In genomic region chr1:172027809-172028102, GRCm38 (mm10) we compare ENCODE assay signal across 10 mouse cellular contexts. TPM values are rescaled to one million over a fixed set of nuclear protein-coding genes. Genes with fewer than 3 reads are reported as not detected.
DNase-seq lines count a peak whose midpoint lies in the region; ATAC-seq and TF ChIP-seq lines count a peak whose summit lies in the region.
"Had no signal": no experiment of that assay in that cellular context is flagged by ENCODE, and none has a peak within 500 bp of the region (broad histone marks: within the 10 kb centered on the region; RNA-seq: fewer than 3 reads in every experiment).

No protein-coding gene starts in this region.

- TF ChIP-seq POLR2A in thymus, adult 2 months (IDR thresholded peaks at IDR 0.05; ENCODE audit: control insufficient read depth, extremely low read depth, insufficient read depth, low read length, poor library complexity) = no peak

- H3K36me3 ChIP-seq in heart, postnatal 0 days (replicated peaks; ENCODE audit: control insufficient read depth, insufficient read depth, low read length) = no peaks in the 10 kb centered on the region
- no peaks in the 10 kb centered on the region for H3K36me3 ChIP-seq in hindbrain, embryonic 12.5 days
- peaks cover 3% of the 10 kb centered on the region; the same call in 1 of the 2 replicates for H3K36me3 ChIP-seq in midbrain, embryonic 12.5 days
- H3K36me3 ChIP-seq in thymus, adult 2 months (ENCODE audit: control insufficient read depth, insufficient read depth, low read length) = no peaks in the 10 kb centered on the region
- H3K36me3 ChIP-seq: G1E had no signal

- H3K9ac ChIP-seq in heart, postnatal 0 days (replicated peaks; ENCODE audit: low read depth, low read length) = peak overlapping the region; percentile 86; the same call in 1 of the 2 replicates
- H3K9ac ChIP-seq in hindbrain, embryonic 12.5 days = peak overlapping the region; percentile 84
- H3K9ac ChIP-seq in midbrain, embryonic 12.5 days (replicated peaks) = peak overlapping the region; percentile 93

- H3K4me3 ChIP-seq in heart, postnatal 0 days (ENCODE audit: low read depth, low read length) = peak overlapping the region; percentile 90
- H3K4me3 ChIP-seq in brown adipose tissue, adult 24 weeks (ENCODE audit: insufficient read depth, low read depth, low read length) = peak overlapping the region; percentile 51; the same call in 1 of the 2 replicates
- peak overlapping the region; percentile 82; the same call in 1 of the 2 replicates for H3K4me3 ChIP-seq in hindbrain, embryonic 12.5 days
- H3K4me3 ChIP-seq in midbrain, embryonic 12.5 days = peak overlapping the region; percentile 92
- no peak overlapping the region for H3K4me3 ChIP-seq in thymus, adult 2 months (ENCODE audit: control insufficient read depth, insufficient read depth, low read length)

- no peak for TF ChIP-seq CTCF in heart, postnatal 0 days (IDR thresholded peaks at IDR 0.05; ENCODE audit: low read depth)
- no peak for TF ChIP-seq CTCF in thymus, adult 2 months (IDR thresholded peaks at IDR 0.05; ENCODE audit: borderline replicate concordance, control insufficient read depth, extremely low read depth, insufficient read depth, low read length, poor library complexity)

- peak overlapping the region; percentile 93 for H3K4me2 ChIP-seq in heart, postnatal 0 days (ENCODE audit: low read depth, low read length)
- H3K4me2 ChIP-seq in hindbrain, embryonic 12.5 days (replicated peaks) = peak overlapping the region; percentile 90
- H3K4me2 ChIP-seq in midbrain, embryonic 12.5 days (replicated peaks) = peak overlapping the region; percentile 81

- peaks cover 25% of the 10 kb centered on the region for H3K4me1 ChIP-seq in heart, postnatal 0 days (ENCODE audit: control insufficient read depth, insufficient read depth)
- H3K4me1 ChIP-seq in brown adipose tissue, adult 24 weeks (ENCODE audit: control insufficient read depth, insufficient read depth, insufficient read length, low read length) = no peaks in the 10 kb centered on the region
- H3K4me1 ChIP-seq in hindbrain, embryonic 12.5 days = peaks cover 48% of the 10 kb centered on the region
- H3K4me1 ChIP-seq in midbrain, embryonic 12.5 days = peaks cover 56% of the 10 kb centered on the region
- H3K4me1 ChIP-seq in thymus, adult 2 months (replicated peaks; ENCODE audit: control insufficient read depth, insufficient read depth, low read length) = peaks cover 17% of the 10 kb centered on the region

- H3K9me3 ChIP-seq in heart, postnatal 0 days (replicated peaks; ENCODE audit: control insufficient read depth, low read length) = no peaks in the 10 kb centered on the region
- H3K9me3 ChIP-seq in hindbrain, embryonic 12.5 days (replicated peaks) = no peaks in the 10 kb centered on the region
- H3K9me3 ChIP-seq in midbrain, embryonic 12.5 days = no peaks in the 10 kb centered on the region
- H3K9me3 ChIP-seq: G1E had no signal

- DNase-seq in heart, postnatal 0 days (ENCODE audit: low spot score) = no peak
- DNase-seq in heart, adult 18-20 months = no peak
- DNase-seq in right cerebral cortex, postnatal 10 days (ENCODE audit: low spot score in 2 of 2) = no peak
- no peak for DNase-seq in adrenal gland, postnatal 25 days
- no peak for DNase-seq in thymus, adult 2 months

- no peak for TF ChIP-seq EP300 in heart, postnatal 0 days (IDR thresholded peaks at IDR 0.05; ENCODE audit: low read depth)

- H3K27me3 ChIP-seq in heart, postnatal 0 days (ENCODE audit: control insufficient read depth, insufficient read depth, low read length) = no peaks in the 10 kb centered on the region
- no peaks in the 10 kb centered on the region for H3K27me3 ChIP-seq in hindbrain, embryonic 12.5 days
- H3K27me3 ChIP-seq in midbrain, embryonic 12.5 days = no peaks in the 10 kb centered on the region
- no peaks in the 10 kb centered on the region for H3K27me3 ChIP-seq in thymus, adult 2 months (ENCODE audit: control insufficient read depth, insufficient read depth, low read length)

- no peak overlapping the region for H3K27ac ChIP-seq in heart, postnatal 0 days (ENCODE audit: low read depth)
- no peak overlapping the region for H3K27ac ChIP-seq in brown adipose tissue, adult 24 weeks (replicated peaks; ENCODE audit: low read depth, low read length)
- H3K27ac ChIP-seq in hindbrain, embryonic 12.5 days = peak overlapping the region; percentile 98
- peak overlapping the region; percentile 97 for H3K27ac ChIP-seq in midbrain, embryonic 12.5 days (replicated peaks)
- no peak overlapping the region for H3K27ac ChIP-seq in thymus, adult 2 months (ENCODE audit: control insufficient read depth, insufficient read depth, low read length)

- WGBS in heart, postnatal 0 days = 34% methylated on average over 10 of the region's 10 CpGs
- 6% methylated on average over 10 of the region's 10 CpGs for WGBS in hindbrain, embryonic 12.5 days
- 3% methylated on average over 10 of the region's 10 CpGs for WGBS in midbrain, embryonic 12.5 days
- WGBS in thymus, adult 2 months = 79% methylated on average over 10 of the region's 10 CpGs

- ATAC-seq in heart, postnatal 0 days (ENCODE audit: insufficient read depth, low read depth) = no peak
- no peak for ATAC-seq in hindbrain, embryonic 12.5 days (ENCODE audit: low FRiP score)
- ATAC-seq in midbrain, embryonic 12.5 days (ENCODE audit: low FRiP score, low read depth) = no peak

RNA-seq across cellular contexts. Expression of gene Vangl2, which starts 0.5 kb away (rescaled TPM):
- 11.2 and 11.4 TPM in 2 replicates for total RNA-seq in heart, postnatal 0 days (2014; rRNA removed; ENCODE audit: low replicate concordance)
- polyA plus RNA-seq in heart, postnatal 0 days (2015; fragmentation: Nextera tagmentation; extraction: Ambion mirVana) = 4.7 and 5.2 TPM in 2 replicates
- total RNA-seq in heart, adult 18-20 months (2021) = under 1 TPM; 0.77 to 0.95 TPM
- polyA plus RNA-seq in brown adipose tissue, adult 24 weeks (2012; ENCODE audit: insufficient read depth, insufficient read length, missing spikeins) = 0.58 TPM in 1 of 2 replicates, not detected in the other
- polyA plus RNA-seq in hindbrain, embryonic 12.5 days (2016; fragmentation: Nextera tagmentation; extraction: Ambion mirVana) = 60.4 and 68.6 TPM in 2 replicates
- polyA plus RNA-seq in midbrain, embryonic 12.5 days (2016; fragmentation: Nextera tagmentation; extraction: Ambion mirVana) = 56.9 and 60.9 TPM in 2 replicates
- 2.8 and 7.4 TPM in 2 replicates for total RNA-seq in adrenal gland, postnatal 25 days (2021)
- 20.5 and 27.3 TPM in 2 replicates for polyA plus RNA-seq in thymus, adult 2 months (2012; rRNA removed)
- polyA plus RNA-seq: G1E had no signal

RNA-seq across cellular contexts. Expression of gene Nhlh1, which starts 29.6 kb away (rescaled TPM):
- not detected in 2 replicates for total RNA-seq in heart, postnatal 0 days (2014; rRNA removed; ENCODE audit: low replicate concordance)
- not detected in 2 replicates for polyA plus RNA-seq in heart, postnatal 0 days (2015; fragmentation: Nextera tagmentation; extraction: Ambion mirVana)
- not detected for total RNA-seq in heart, adult 18-20 months (2021)
- polyA plus RNA-seq in brown adipose tissue, adult 24 weeks (2012; ENCODE audit: insufficient read depth, insufficient read length, missing spikeins) = not detected in 2 replicates
- 14.5 and 15.3 TPM in 2 replicates for polyA plus RNA-seq in hindbrain, embryonic 12.5 days (2016; fragmentation: Nextera tagmentation; extraction: Ambion mirVana)
- 11.1 and 11.5 TPM in 2 replicates for polyA plus RNA-seq in midbrain, embryonic 12.5 days (2016; fragmentation: Nextera tagmentation; extraction: Ambion mirVana)
- total RNA-seq in adrenal gland, postnatal 25 days (2021) = not detected in 2 replicates
- polyA plus RNA-seq in thymus, adult 2 months (2012; rRNA removed) = 0.14 and 0.18 TPM in 2 replicates
- total RNA-seq: G1E; hematopoietic stem cell, adult 5-6 weeks had no signal

RNA-seq across cellular contexts. Expression of gene Copa, which starts 54.6 kb away (rescaled TPM):
- 148 and 174 TPM in 2 replicates for total RNA-seq in heart, postnatal 0 days (2014; rRNA removed; ENCODE audit: low replicate concordance)
- 101 and 102 TPM in 2 replicates for polyA plus RNA-seq in heart, postnatal 0 days (2015; fragmentation: Nextera tagmentation; extraction: Ambion mirVana)
- total RNA-seq in heart, adult 18-20 months (2021) = 100 to 1,000 TPM; 106 to 108 TPM
- polyA plus RNA-seq in brown adipose tissue, adult 24 weeks (2012; ENCODE audit: insufficient read depth, insufficient read length, missing spikeins) = 73.4 and 75.2 TPM in 2 replicates
- 233 and 256 TPM in 2 replicates for polyA plus RNA-seq in hindbrain, embryonic 12.5 days (2016; fragmentation: Nextera tagmentation; extraction: Ambion mirVana)
- polyA plus RNA-seq in midbrain, embryonic 12.5 days (2016; fragmentation: Nextera tagmentation; extraction: Ambion mirVana) = 219 and 220 TPM in 2 replicates
- total RNA-seq in adrenal gland, postnatal 25 days (2021) = 184 and 190 TPM in 2 replicates
- polyA plus RNA-seq in thymus, adult 2 months (2012; rRNA removed) = 53.9 and 58.9 TPM in 2 replicates

RNA-seq across cellular contexts. Expression of gene Ncstn, which starts 54.8 kb away (rescaled TPM):
- 53.4 and 87.3 TPM in 2 replicates for total RNA-seq in heart, postnatal 0 days (2014; rRNA removed; ENCODE audit: low replicate concordance)
- polyA plus RNA-seq in heart, postnatal 0 days (2015; fragmentation: Nextera tagmentation; extraction: Ambion mirVana) = 63.9 and 68.1 TPM in 2 replicates
- total RNA-seq in heart, adult 18-20 months (2021) = 10 to 100 TPM; 39.5 to 43.8 TPM
- polyA plus RNA-seq in brown adipose tissue, adult 24 weeks (2012; ENCODE audit: insufficient read depth, insufficient read length, missing spikeins) = 25.1 and 29.6 TPM in 2 replicates
- polyA plus RNA-seq in hindbrain, embryonic 12.5 days (2016; fragmentation: Nextera tagmentation; extraction: Ambion mirVana) = 128 and 132 TPM in 2 replicates
- 123 and 128 TPM in 2 replicates for polyA plus RNA-seq in midbrain, embryonic 12.5 days (2016; fragmentation: Nextera tagmentation; extraction: Ambion mirVana)
- total RNA-seq in adrenal gland, postnatal 25 days (2021) = 101 and 117 TPM in 2 replicates
- 130 and 133 TPM in 2 replicates for polyA plus RNA-seq in thymus, adult 2 months (2012; rRNA removed)

Comparison
In these comparisons a context has a peak if more than half of its experiments do, and no peak if none do; other contexts are left out.
1. H3K27ac ChIP-seq: peak in hindbrain, embryonic 12.5 days (single experiment) and midbrain, embryonic 12.5 days (single experiment); none in heart, postnatal 0 days (single experiment), brown adipose tissue, adult 24 weeks (single experiment) and thymus, adult 2 months (single experiment).
2. RNA of gene Nhlh1, which starts 29.6 kb away (polyA plus RNA-seq): 14.5 to 15.3 TPM in hindbrain, embryonic 12.5 days and 11.1 to 11.5 TPM in midbrain, embryonic 12.5 days; 0.14 to 0.18 TPM in thymus, adult 2 months, not detected in heart, postnatal 0 days and not detected in brown adipose tissue, adult 24 weeks; every median in the first group is over 10 times any median in the second.
3. Peak in every context shown above with its lines, with median percentiles within 50 percentile points of each other: H3K4me2 ChIP-seq and H3K9ac ChIP-seq.